Mouse (Mus musculus) stomach, postnatal 0 days (tissue): ENCODE results near the gene Insm1.

ENCODE experiments used
- CTCF ChIP-seq: IDR thresholded peaks from 2 replicates; pipeline ENCODE4 v1.5.1; 2016; ENCODE audit warnings: antibody characterized with exemption, low read depth, mild to moderate bottlenecking, moderate library complexity
- EP300 ChIP-seq: optimal IDR thresholded peaks from 2 replicates; pipeline ENCODE3; 2016; ENCODE audit warnings: antibody characterized with exemption

GRCm38 (mm10) chr2:146257609-146258008 lies 35.9 kb downstream of the Insm1 start:
- TF ChIP-seq EP300 (no peak), CTCF (no peak)
